Mouse (Mus musculus) gastrocnemius, adult 18-20 months (tissue): ENCODE measurements around the gene Gstp2. TPM values are rescaled to one million over a fixed set of nuclear protein-coding genes. Genes with fewer than 3 reads are reported as not detected.
A peak's percentile ranks its signal among the peaks of the same experiment; 100 is the strongest.

ENCODE experiments used
- DNase-seq: peaks from one replicate; pipeline ENCODE4 v3.0.0; 2021; ENCODE audit warnings: low spot score
- total RNA-seq, 2 experiments: library from RNA; stranded (reverse); gene quantifications; 2 replicates each; pipeline ENCODE4 v1.2.3; 2021

The Gstp2 gene
- total RNA-seq, 2 experiments from 2014 or later, result 206 to 226 TPM

DNA sequence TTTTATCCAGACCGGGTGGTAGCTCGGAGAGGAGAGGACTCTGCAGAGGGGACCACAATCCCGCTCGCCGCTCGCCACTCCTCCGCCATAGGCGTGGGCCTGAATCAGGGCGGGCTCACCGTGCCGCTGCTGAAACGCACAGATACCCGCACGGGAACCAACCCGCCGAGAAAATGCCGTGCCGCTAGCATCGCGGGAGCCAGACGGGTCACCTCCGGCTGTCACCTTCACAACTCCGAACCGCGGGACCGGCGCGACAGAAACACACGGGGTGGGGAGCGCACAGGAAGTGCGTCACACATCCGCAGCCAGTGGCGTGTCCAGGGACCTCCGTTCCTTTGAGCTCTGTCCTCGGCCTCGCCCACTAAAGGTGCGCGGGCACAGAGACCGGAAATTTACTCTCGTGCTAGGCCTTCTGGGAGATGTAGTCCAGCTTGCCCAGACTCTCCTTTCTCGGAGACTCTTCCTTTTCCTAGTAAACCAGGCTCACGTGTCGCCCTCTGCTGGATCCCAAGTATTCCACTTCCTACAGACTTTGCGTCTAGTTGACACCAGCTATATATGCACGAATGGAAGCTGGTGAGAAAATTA is 33.3 kb downstream of the Gstp2 start, which contains the start of gene Ndufv1:
Ndufv1 (minus strand) TSS at position 375 of the 591 bp plus-strand sequence.
- DNase-seq, result peak; percentile 98

DNA sequence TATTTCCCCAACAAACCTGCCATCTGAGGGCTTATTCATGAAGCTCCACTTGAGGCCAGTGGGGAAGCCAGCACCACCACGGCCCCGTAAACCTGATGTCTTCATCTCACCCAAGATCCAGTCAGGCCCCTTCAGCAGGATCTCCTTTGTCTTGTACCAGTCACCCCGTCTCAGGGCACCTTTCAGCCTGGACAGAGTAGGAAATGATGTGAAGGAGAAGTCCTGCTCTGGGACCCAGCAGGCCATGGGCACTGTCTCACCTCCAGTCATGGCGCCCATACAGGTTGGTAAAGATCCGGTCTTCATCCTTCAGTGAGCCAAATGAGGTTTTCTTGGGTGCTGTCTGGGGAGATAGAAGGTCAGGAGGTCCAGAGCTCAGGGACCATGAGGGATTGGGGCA is 34.7 kb downstream of the Gstp2 start:
- DNase-seq, result no peak

DNA sequence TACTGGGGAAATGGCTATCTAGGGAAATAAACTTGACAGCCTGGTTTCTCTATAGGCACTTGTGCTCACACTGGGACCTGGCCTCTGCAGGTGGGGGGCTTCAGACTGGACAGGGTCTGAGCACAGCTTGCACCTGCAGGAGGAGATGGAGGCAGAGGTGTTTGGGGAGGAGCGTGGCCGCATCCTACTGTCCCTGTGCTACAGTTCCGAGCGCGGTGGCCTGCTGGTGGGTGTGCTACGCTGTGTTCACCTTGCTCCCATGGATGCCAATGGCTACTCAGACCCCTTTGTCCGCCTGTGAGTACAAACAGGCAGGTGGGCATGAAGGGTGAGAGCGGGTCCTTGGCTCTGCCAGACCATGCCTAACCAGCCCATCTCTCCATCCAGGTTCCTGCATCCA is 39.9 kb downstream of the Gstp2 start:
- no peak for DNase-seq

DNA sequence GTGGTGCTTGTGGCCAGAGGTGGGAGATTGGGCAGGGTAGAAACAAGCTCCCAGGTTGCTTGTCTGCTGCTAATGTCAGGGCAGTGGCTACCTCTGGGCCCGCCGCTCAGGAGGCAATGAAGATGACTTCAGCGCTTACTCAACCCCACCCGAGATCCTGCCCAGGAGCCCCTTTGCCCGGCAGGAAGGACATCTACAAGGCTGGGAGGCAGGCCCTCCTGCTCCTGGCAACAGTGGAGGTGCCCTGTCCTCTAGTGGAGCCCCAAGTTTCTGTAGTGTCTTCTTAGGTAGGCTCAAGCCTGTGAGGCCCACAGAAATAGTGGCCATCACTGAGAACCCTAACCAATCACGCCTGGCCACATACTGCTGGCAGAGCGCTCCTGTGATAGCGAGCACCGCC is 40.7 kb downstream of the Gstp2 start:
- no peak for DNase-seq

DNA sequence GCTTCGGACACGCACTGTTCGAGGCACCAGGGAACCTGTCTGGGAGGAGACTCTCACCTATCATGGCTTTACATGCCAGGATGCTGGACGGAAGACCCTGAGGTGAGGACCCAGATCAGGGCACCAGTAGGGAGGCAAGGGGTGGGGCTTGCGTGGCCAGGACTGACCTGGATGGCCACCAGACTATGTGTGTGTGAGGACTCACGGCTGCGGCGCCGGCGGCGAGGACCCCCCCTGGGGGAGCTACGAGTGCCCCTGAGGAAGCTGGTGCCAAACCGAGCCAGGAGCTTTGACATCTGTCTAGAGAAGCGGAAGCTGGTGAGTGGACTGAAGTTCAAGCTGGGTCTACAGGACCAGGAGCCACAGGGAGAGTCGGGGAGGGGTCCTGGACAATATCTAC is 41.5 kb downstream of the Gstp2 start:
- DNase-seq, result no peak

DNA sequence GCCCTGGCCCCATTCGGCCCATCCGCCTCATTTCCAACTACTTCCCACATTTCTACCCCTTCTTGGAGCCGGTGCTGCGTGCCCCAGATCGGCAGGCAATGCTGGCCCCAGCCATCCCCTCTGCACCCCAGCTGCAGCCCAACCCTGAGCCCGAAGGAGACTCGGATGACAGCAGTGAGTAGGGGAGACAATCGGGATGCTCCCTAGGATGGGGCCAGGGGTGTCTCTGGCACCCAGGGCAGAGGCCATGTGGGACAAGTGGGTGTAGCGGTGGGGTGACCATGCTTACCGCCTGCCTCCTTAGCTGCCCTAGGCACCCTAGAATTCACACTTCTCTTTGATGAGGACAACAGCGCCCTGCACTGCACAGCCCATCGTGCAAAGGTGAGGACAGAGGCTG is 42.2 kb downstream of the Gstp2 start:
- DNase-seq, result no peak

DNA sequence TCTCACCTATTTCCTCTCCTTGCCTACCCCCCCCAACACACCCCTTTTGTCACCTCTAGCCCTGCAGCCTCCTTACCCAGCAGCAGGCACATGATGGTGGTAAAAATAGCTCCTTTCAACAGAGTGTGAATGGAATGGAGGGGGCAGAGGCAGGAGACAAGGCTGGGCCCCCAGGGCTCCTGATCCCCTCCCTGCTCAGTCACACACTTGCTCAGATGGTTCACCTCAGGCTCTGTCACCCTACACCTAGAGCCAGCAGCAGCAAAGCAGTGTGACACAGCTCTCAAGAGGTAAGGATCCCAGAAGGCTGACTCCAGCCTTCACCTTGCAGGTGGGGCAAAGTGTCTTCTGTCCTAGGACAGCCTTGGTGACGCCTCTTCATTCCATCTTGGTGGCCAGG is 42.7 kb downstream of the Gstp2 start, which contains the start of gene Doc2g:
Doc2g (plus strand) TSS at position 202 of the 400 bp plus-strand sequence.
- no peak for DNase-seq

DNA sequence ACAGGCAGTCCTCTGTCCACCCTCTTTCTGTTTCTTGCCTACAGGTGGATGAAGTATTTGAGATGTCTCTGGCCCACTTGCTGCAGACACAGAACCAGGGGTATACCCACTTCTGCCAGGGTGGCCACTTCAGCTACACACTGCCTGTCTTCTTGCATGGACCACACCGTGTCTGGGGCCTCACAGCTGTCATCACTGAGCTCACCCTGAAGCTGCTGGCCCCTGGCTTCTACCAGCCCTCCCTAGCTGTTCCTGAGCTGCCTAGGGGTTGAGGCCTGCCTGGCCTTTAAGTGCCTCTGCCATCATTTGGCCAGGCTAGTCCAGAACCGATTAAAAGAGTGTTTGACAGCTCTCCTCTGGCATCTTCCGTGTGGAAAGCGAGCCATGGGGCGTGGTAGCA is 44.1 kb downstream of the Gstp2 start:
- DNase-seq, result no peak

DNA sequence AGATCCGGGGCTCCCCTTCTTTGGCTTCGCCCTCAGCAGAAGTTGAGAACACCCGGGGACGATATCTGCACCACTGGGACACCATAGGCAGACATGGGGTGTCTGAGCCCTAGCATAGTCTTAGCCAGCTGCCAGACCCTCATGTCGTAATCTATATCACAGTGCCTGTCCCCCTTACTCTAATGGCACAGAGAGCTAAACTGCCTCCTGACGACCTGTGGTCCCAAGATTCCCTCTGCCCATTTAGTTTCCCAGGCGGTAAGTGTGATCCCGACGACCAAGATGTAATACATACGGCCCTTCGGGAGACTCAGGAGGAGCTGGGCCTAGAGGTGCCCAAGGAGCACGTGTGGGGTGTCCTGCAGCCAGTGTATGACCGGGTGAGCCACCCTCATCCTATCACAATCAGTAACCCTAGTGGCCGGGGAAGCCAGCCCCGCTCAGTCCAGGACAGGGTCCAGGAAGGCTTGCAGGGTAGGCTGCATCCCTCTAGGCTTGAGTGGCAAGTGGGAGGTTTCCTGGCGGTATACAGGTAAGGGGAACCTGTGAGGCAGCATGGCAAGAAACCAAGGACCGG is 44.8 kb downstream of the Gstp2 start:
- DNase-seq, result no peak

DNA sequence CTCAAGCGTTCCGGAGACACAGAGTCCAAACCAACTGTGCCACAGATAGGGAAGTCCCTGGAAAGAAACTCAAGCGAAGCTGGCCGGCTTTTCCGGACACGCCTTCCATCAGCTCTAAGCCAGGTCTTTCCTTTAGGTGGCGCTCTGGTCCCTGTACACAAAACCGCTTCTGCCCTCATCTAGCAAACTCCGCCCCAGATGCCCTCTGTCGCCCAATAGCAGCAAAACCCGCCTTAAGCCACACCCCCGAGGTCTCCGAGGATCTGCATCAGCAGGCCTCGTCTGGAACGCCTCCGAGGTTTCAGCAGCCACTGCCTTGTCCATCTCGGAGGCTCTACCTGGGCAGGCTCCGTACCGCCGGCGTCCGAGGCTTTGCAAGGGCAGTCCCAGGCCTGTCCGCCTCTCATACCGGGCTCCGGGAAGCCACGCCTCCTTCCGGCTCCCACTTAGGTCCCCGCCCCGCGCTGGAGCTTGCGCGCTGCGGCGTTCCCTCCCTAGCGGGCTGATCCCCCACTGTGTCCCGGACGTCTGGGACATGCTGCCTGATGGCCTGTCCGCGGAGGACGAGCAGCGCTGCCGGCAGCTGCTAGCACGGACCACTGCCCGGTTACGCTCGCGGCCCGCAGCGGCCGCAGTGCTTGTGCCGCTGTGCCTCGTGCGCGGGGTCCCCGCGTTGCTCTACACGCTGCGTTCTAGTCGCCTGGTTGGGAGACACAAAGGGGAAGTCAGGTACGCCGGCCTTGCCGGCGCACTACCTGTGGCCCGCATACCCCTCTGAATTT is 45.5 kb downstream of the Gstp2 start, which contains the start of the genes Nudt8 and Gm49405:
Nudt8 (plus strand) TSS at position 462 of the 782 bp plus-strand sequence.
Gm49405 (plus strand) TSS at position 508 of the 782 bp plus-strand sequence.
- peak; percentile 98 for DNase-seq

DNA sequence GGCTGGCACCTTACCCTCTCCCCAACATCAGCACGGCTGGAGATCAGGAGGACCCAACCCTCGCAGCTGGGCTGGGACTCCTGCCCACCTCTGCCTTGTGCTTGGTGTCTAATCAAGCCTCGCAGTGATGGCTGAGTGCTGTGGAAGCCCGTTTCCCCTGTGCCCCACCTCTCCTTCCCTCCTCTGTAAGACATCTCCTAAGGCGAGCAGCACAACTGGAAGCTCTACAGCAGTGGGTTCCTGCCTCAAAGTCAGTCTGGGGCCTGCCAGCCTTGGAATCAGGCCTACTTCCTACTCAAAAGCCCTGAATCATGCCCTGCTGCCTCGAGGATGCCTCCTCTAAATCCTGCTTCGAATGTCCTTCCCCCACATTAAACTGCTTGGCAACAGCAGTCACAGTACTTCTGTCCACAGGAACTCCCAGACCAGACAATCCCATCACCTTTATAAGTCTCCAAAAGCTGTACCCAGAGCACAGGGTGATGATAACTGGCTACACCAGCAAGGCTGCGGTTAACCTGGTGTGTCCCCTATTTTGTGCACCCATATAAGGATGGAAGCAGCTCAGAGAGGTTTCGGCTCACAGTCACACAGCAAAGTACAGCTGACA is 46.6 kb downstream of the Gstp2 start:
- DNase-seq, result no peak

DNA sequence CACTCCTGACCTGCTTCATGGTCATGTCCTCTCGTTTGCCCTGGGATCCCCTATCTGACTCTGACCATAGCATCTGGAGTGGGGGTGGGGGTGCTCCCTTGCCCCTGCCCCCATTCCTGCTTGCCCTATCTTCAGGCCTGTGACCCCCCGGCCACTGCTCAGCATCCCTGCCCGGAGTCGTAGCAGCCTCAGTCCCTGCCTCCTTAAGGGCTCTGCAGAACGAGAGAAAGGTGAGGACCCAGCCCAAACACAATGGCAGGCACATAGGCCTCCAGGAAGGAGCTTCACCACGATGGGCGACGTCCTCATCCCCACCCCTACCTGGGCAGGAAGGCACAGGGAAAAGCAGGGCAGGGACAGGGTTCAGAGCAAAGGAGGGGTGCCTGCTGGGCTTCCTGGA is 47.5 kb downstream of the Gstp2 start:
- DNase-seq, result no peak

DNA sequence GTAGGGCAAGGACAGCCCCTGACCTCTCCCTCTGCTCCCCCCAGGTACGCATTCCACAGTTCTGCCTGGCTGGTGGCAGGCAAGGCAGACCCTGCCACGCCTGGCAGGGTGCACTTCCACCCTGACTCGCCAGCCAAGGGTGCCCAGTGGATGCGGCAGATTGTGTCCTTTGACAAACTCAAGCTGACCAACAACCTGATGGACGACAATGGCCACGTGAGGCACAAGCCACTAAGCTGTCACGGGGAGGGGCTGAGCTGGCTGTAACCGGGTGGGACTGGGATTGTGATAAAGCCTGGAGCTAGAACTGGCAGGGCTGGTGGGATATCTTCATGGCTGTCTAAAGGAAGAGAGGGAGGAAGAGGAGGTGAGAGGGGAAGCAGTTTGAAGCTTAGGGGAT is 48.6 kb downstream of the Gstp2 start:
- DNase-seq, result no peak

DNA sequence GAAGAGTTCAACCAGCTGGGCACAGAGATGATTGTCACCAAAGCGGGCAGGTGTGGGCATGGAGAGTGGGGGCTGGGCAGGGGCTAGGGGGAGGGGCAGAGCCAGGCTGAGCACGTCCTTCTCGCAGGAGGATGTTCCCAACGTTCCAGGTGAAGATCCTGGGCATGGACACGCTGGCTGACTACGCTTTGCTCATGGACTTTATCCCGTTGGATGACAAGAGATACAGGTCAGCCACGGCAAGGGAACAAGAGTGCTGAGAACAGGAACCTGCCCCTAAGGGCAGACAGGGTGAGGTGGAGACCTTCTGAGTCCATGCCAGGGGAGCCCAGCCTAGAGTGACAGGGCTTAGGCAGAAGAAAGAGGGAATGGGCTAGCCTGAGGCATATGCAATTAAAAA is 49.1 kb downstream of the Gstp2 start:
- no peak for DNase-seq

DNA sequence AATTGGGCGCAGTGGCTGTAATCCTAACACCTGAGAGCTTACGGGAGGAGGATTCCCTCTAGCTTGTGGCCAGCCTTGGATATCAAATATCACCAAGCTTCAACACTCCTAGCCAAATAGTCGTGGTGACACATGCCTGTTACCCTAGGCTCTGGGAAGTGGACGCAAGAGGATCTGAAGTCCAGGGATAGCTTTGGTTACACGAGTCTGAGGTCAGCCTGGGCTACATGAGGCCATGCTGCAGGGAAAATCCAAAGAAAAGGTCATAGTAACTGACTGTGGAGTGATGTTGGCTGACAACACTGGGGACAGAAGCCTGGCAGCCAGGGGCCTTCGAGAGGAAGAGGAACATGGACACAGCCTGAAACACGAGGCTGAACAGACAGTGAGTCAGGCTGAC is 49.7 kb downstream of the Gstp2 start:
- DNase-seq, result peak; percentile 29

DNA sequence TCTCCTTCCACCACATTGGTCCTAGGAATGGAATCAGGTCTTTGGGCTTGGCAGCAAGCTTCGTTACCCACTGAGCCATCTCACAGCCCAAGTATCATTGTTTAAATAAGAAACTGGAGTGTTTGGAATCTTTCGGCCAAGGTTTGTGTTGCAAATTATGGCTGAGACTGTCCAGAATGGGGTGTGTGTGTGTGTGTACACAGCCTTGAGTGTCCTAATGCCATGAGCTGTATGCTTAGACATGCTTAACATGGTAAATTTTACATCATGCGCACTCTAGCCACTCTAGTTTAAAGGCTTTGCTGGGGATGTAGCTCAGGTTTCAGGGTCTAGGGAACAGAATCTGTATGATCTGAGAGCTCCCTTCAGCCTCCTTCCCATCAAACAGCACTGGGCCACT is 50.3 kb downstream of the Gstp2 start:
- DNase-seq, result no peak

DNA sequence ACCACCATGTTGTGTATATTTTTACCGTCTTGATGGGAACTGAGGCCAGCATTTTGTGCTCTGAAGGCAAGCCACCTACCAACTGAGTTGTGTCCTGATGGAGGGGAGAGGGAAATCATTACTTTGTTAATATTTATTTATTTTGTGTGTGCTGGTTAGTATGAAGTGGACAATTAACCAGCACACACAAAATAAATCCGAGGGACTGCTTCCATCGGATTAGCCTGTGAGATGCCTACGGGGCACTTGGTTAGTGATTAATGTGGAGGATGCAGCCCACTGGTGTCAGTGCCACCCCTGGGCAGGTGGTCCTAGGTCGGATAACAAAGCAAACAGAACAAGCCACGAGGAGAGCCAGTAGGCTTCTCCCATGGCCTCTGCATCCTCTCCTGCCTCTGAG is 50.9 kb downstream of the Gstp2 start:
- DNase-seq, result no peak

DNA sequence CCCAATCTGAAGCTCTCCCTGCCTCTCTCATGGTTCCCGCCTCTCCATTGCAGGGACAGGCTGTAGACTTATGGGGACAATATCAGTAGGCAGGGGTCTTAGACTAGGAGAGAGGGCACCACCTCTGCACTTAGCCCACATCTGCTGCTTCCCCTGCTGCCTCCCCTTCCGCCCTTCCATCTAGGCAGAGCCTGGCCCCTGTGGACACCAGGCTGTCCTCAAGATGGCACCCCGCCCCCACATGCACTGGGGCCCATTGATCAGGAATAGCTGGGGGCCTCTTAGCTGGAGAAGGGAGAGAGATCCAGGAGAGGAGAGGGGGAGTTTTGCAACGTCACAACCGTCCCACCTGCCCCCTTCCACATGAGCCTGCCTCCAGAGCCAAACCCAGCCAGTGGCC is 53.4 kb downstream of the Gstp2 start, which contains the start of gene Tbx10:
Tbx10 (plus strand) TSS at position 337 of the 400 bp plus-strand sequence.
- no peak for DNase-seq

DNA sequence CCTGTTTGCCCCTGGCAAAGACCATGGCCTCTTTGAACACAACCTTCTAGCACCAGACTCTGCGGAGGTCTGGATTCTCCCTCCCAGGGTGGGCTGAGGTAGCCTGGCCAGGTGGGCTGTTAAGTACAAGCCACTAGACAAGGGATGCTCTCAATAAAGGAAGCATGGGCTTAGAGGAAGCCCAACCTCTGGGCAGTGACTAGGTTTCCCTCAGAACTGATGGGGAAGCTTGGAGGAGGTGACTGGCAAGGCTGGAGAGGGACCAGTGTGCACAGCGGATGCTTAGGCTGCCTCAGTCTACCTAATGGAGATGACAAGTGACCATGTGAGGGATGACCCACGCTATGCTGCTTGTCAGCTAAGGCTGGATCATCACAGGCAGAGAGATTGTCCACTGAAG is 53.9 kb downstream of the Gstp2 start:
- DNase-seq, result no peak

DNA sequence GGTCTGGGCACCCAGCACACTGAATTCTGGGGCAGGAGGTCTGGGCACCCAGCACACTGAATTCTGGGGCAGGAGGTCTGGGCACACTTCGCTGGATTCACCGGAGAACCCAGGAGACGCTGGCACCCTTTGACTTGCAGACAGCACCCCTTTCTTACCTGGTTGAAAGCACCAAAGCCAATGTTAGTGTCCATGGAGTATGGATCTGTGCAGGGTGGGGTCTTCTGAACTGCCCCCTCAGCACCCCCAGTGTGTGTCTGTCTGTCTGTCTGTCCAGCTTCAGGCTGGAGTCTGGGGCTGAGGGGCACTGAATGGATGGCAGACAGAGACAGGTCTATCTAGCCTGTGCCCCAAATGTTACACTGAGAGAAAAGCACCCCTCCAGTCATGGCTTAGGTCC is 54.3 kb downstream of the Gstp2 start:
- no peak for DNase-seq

DNA sequence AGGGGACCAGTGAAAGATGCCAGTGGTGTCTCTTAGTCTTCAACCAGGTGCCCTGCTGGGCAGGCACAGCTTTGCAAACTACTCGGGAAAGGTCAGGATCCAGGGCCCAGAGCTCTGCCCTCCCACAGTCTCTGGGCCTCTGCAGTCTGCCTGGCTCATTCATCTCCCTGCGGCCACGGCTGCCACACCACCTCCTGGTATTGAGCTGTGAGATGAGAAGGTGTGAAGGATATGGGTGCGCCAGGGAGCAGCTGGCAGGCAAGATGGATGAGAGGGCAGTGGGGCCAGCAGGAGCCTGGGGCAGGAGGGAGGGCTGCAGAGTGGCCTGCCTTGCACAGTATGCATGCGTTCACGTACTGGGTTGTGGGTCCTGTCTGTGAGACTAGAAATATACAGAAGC is 55.0 kb downstream of the Gstp2 start:
- peak; percentile 27 for DNase-seq
